Mouse (Mus musculus) small intestine, adult 2 months (tissue): ENCODE measurements around the gene Mup10. TPM values are rescaled to one million over a fixed set of nuclear protein-coding genes. Genes with fewer than 3 reads are reported as not detected.
"Not testable (repeated sequence)": the region's sequence is repeated elsewhere in the genome, so short reads cannot be mapped to it uniquely, and the experiment has no call there.

ENCODE experiments used
- H3K27ac ChIP-seq: fragments of 200-500 bp; 2 replicates; pipeline ENCODE4 v1.5.1; 2012; ENCODE audit warnings: low read depth, low read length, control low read depth, inconsistent platforms; ENCODE audit not compliant: insufficient read depth
- H3K27me3 ChIP-seq: fragments of 200-500 bp; 2 replicates; pipeline ENCODE4 v1.6.1; 2012; ENCODE audit warnings: mild to moderate bottlenecking, moderate library complexity, low read length, inconsistent platforms; ENCODE audit not compliant: control insufficient read depth, insufficient read depth
- H3K36me3 ChIP-seq: fragments of 200-500 bp; 2 replicates; pipeline ENCODE4 v1.6.1; 2012; ENCODE audit warnings: mild to moderate bottlenecking, low read length, control low read depth, inconsistent platforms; ENCODE audit not compliant: control insufficient read depth, insufficient read depth
- H3K4me1 ChIP-seq: fragments of 200-500 bp; 2 replicates; pipeline ENCODE4 v1.6.1; 2012; ENCODE audit warnings: low read length, inconsistent platforms, mixed read lengths; ENCODE audit not compliant: control insufficient read depth, insufficient read depth, insufficient read length
- H3K4me3 ChIP-seq: fragments of 200-500 bp; 2 replicates; pipeline ENCODE4 v1.5.1; 2012; ENCODE audit warnings: low read depth, mild to moderate bottlenecking, control low read depth, inconsistent platforms, low read length, moderate library complexity
- WGBS: fragments of 180-500 bp; shearing (Covaris S2); methylation state at CpG from one replicate; pipeline ENCODE4 v1.1.7; 2018; 5-methylcytosine and 5-hydroxymethylcytosine counted together
- polyA plus RNA-seq: library from polyadenylated mRNA; depleted of rRNA; stranded (reverse); fragments of >200 nt; gene quantifications from 2 replicates; pipeline ENCODE4 v1.2.3, GENCODE M21; 2012; rRNA removed

Gene Mup10
- not detected in 2 replicates for polyA plus RNA-seq

- 85% methylated on average over 2 of the region's 2 CpGs for WGBS
- not testable (repeated sequence) for H3K27me3 ChIP-seq, H3K36me3 ChIP-seq, H3K27ac ChIP-seq, H3K4me3 ChIP-seq, H3K4me1 ChIP-seq
These were observed at the start of gene Mup10 for GRCm38 (mm10) chr4:60582099-60582498. Mup10 (minus strand) TSS chr4:60582199.

Other genes with a start within 250 kb of the Mup10 start
- not detected in 2 replicates for gene Mup9, start 160.2 kb downstream of the Mup10 start, polyA plus RNA-seq
- gene Mup1, start 80.2 kb downstream of the Mup10 start, polyA plus RNA-seq: not detected in 2 replicates
- gene Mup11, start 80.2 kb upstream of the Mup10 start, polyA plus RNA-seq: not detected in 2 replicates
- not detected in 2 replicates for gene Mup12, start 159.1 kb upstream of the Mup10 start, polyA plus RNA-seq
- gene Mup22, start 239.3 kb upstream of the Mup10 start, polyA plus RNA-seq: not detected in 2 replicates